Comparison of ENCODE assay signal across 11 mouse cellular contexts in genomic region chr7:30327140-30327539, GRCm38 (mm10). TPM values are rescaled to one million over a fixed set of nuclear protein-coding genes. Genes with fewer than 3 reads are reported as not detected.
DNase-seq lines count a peak whose midpoint lies in the region.
"Had no signal": no experiment of that assay in that cellular context is flagged by ENCODE, and none has a peak within 500 bp of the region (broad histone marks: within the 10 kb centered on the region; RNA-seq: fewer than 3 reads in every experiment).

No protein-coding gene starts in this region.

- peak; percentile 91 for DNase-seq in left cerebral cortex, postnatal 4 days
- no peak for DNase-seq in left cerebral cortex, postnatal 10 days (ENCODE audit: extremely low spot score in 1 of 2, low spot score in 2 of 2)
- DNase-seq in Muller cell, postnatal 12 days (ENCODE audit: inconsistent ontology term) = peak; percentile 53
- peak; percentile 94 for DNase-seq in cerebellum, adult 8-10 months
- peak; percentile 68 to 84 for DNase-seq in kidney, postnatal 25 days
- DNase-seq in frontal cortex, adult 2 months (ENCODE audit: extremely low spot score in 1 of 2, low spot score in 1 of 2) = no peak
- no peak for DNase-seq in spleen, adult 12 weeks (ENCODE audit: low spot score)
- DNase-seq: layer of hippocampus, adult 9-11 months; thymus, postnatal 14 days had no signal

- intact Hi-C loops in left cerebral cortex, postnatal 4 days (cut with DNase I) = no loop called here
- intact Hi-C loops in left cerebral cortex, postnatal 10 days (cut with DNase I) = no loop called here

RNA-seq across cellular contexts. Expression of gene Sdhaf1, which starts 3.4 kb away (rescaled TPM):
- total RNA-seq in left cerebral cortex, postnatal 4 days (2021) = 1 to 10 TPM; 7.1 to 7.4 TPM
- total RNA-seq in left cerebral cortex, postnatal 10 days (2021) = 1 to 10 TPM; 7.8 to 8.2 TPM
- polyA plus RNA-seq in frontal cortex, adult 2 months (2012; rRNA removed) = 16.9 and 19.2 TPM in 2 replicates

RNA-seq across cellular contexts. Expression of gene E130208F15Rik, which starts 5.6 kb away (rescaled TPM):
- total RNA-seq in left cerebral cortex, postnatal 4 days (2021) = under 1 TPM; 0.58 to 0.66 TPM
- total RNA-seq in left cerebral cortex, postnatal 10 days (2021) = under 1 TPM; 0.45 to 0.67 TPM
- polyA plus RNA-seq in frontal cortex, adult 2 months (2012; rRNA removed) = 0.34 and 0.66 TPM in 2 replicates
- polyA plus RNA-seq: forebrain, embryonic 16.5 days had no signal

RNA-seq across cellular contexts. Expression of gene Syne4, which starts 12.5 kb away (rescaled TPM):
- 1 to 10 TPM; 6.9 to 8.3 TPM for total RNA-seq in left cerebral cortex, postnatal 4 days (2021)
- total RNA-seq in left cerebral cortex, postnatal 10 days (2021) = 1 to 10 TPM; 5.4 to 7.5 TPM
- polyA plus RNA-seq in frontal cortex, adult 2 months (2012; rRNA removed) = 27.6 and 29.9 TPM in 2 replicates
- total RNA-seq: common myeloid progenitor, adult 5-6 weeks had no signal

RNA-seq across cellular contexts. Expression of gene Alkbh6, which starts 18.6 kb away (rescaled TPM):
- 10 to 100 TPM; 42.0 to 44.2 TPM for total RNA-seq in left cerebral cortex, postnatal 4 days (2021)
- total RNA-seq in left cerebral cortex, postnatal 10 days (2021) = 10 to 100 TPM; 45.9 to 47.5 TPM
- 132 TPM in 2 replicates for polyA plus RNA-seq in frontal cortex, adult 2 months (2012; rRNA removed)

RNA-seq across cellular contexts. Expression of gene Lrfn3, which starts 35.4 kb away (rescaled TPM):
- 10 to 100 TPM; 46.3 to 50.7 TPM for total RNA-seq in left cerebral cortex, postnatal 4 days (2021)
- total RNA-seq in left cerebral cortex, postnatal 10 days (2021) = 10 to 100 TPM; 48.1 to 48.2 TPM
- polyA plus RNA-seq in frontal cortex, adult 2 months (2012; rRNA removed) = 19.8 and 22.2 TPM in 2 replicates
- total RNA-seq: common myeloid progenitor, adult 5-6 weeks had no signal

Comparison
In these comparisons a context has a peak if more than half of its experiments do, and no peak if none do; other contexts are left out.
1. DNase-seq: peak in left cerebral cortex, postnatal 4 days (single experiment), Muller cell, postnatal 12 days (single experiment), cerebellum, adult 8-10 months (single experiment) and kidney, postnatal 25 days (2 of 2); none in left cerebral cortex, postnatal 10 days (0 of 2), frontal cortex, adult 2 months (0 of 2) and spleen, adult 12 weeks (single experiment).